Mouse (Mus musculus) yolk sac, embryonic 10.5 days (tissue): Measurements from ENCODE around the gene Tpp1.

Source experiments
- DNase-seq: peaks from one replicate; pipeline ENCODE4 v3.0.0-alpha.2; 2017; ENCODE audit warnings: low spot score

The Tpp1 gene

GRCm38 (mm10) chr7:105726144-105726979 lies 25.7 kb downstream of the Tpp1 start:
- DNase-seq = no peak

GRCm38 (mm10) chr7:105721916-105722315 lies 30.1 kb downstream of the Tpp1 start:
- no peak for DNase-seq

DNA sequence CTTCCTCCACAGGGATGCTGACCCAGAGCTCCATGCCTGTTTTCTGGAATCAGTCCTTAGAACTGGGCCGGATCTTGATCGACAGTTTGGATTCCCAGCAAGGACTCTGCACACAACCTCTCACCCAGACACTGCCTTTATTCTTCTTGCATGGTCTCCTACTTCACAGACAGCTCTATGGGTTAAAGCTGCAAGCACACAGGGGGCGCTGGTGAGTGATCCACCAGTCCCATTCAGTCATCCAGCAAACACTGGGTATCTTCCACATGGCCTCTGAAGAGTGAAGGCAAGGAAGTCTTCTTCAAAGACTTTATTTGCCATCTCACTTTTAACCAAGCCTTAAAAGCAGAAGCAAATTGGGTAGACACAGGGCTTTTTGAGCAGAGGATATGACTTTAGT lies 36.7 kb downstream of the Tpp1 start:
- no peak for DNase-seq

- no peak for DNase-seq
Observed at GRCm38 (mm10) chr7:105708733-105709132, 43.3 kb downstream of the Tpp1 start.

DNA sequence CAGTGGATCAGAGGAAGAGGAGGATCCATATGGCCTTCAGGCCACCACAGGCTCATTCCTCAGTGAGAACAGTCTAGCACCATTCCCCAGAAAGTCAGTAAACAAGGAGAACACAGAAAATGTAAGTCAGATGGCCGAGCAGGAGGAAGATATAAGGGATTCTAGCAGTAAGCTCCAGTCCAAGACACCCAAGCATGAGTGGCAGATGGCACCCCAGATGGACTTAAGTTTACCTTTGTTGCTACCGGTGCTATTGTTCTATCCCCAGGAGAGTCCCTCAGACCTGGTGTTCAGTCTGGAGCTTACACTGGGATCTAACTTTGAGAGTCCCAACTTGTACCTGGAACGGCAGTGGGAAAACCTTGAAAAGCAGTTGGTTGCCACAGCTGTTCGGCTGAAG lies 48.2 kb downstream of the Tpp1 start:
- DNase-seq = no peak

DNA sequence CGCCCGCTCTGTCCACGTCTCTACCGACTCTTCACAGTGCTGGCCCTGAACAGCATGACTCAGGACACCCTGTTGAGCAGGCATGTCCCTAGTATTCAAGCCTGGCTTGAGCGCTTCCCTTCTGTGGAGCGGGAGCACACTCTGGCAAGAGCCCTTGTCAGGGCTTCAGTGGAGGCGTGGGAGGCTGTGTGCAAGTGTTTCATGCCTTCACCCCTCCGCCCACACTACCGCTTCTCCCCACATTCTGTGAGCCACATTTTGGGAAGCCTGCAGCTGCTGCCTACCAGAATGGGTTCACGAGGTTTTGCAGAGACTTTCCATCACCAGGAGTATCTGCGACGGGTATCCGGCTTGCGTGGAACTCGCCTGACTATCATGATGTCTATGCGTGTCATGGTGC lies 48.9 kb downstream of the Tpp1 start:
- no peak for DNase-seq
